Mouse (Mus musculus) bone marrow, adult 2 months (tissue): ENCODE results near the gene Edem2.

Experiments
- CTCF ChIP-seq: fragments of 200-500 bp; IDR thresholded peaks from 2 replicates; pipeline ENCODE4 v1.5.1; 2011; ENCODE audit warnings: low read length, control low read depth; ENCODE audit not compliant: control insufficient read depth, insufficient read depth
- POLR2A ChIP-seq: fragments of 200-500 bp; IDR thresholded peaks from 2 replicates; pipeline ENCODE4 v1.6.1; 2011; ENCODE audit warnings: low read depth, mild to moderate bottlenecking, control low read depth, low read length, borderline replicate concordance; ENCODE audit not compliant: control insufficient read depth

DNA sequence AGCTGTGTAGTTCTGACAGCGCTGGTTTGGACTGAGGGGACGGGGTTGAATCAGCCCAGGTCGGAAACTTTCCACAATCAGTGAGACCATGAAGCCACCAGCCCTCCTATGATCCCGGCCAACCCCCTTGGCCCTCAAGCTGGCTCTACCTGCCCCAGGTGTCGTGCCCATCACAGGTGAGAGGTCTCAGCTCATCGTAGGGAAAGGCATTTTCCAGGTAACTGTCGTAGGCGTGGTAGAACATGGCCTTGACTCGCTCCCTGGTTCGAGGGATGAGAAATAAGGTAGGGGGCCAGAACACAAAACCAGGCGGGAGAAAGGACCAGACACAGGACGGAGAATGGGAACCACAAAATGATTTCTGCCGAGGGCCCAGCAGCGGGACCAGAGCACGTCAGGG is 533 bp downstream of the Edem2 start:
- TF ChIP-seq CTCF, result no peak
- no peak for TF ChIP-seq POLR2A
